Mouse (Mus musculus) liver, postnatal 0 days (tissue): ENCODE measurements around the gene 6430571L13Rik.

Experiments
- CTCF ChIP-seq: sonication (generic); IDR thresholded peaks from 2 replicates; pipeline ENCODE4 v1.5.1; 2016; ENCODE audit warnings: antibody characterized with exemption, low read depth
- EP300 ChIP-seq: IDR thresholded peaks from 2 replicates; pipeline ENCODE4 v1.6.1; 2016; ENCODE audit warnings: antibody characterized with exemption, low read depth, mild to moderate bottlenecking

- TF ChIP-seq EP300 (no peak), CTCF (no peak)
Measured at GRCm38 (mm10) chr9:107296041-107296440, 44.4 kb upstream of the 6430571L13Rik start.
